Mouse (Mus musculus) limb, embryonic 11.5 days (tissue): Measurements from ENCODE around the gene Dmap1. TPM values are rescaled to one million over a fixed set of nuclear protein-coding genes. Genes with fewer than 3 reads are reported as not detected.
A peak's percentile ranks its signal among the peaks of the same experiment; 100 is the strongest.

ENCODE experiments used
- ATAC-seq: fragments of 200-750 bp; cut with Nextera tagmentation; 2 replicates; pipeline ENCODE4 v1.8.0; 2017; ENCODE audit warnings: low read depth; ENCODE audit not compliant: insufficient number of reproducible peaks, low FRiP score, low TSS enrichment
- DNase-seq: peaks from one replicate; pipeline ENCODE4 v3.0.0-alpha.2; 2015; ENCODE audit warnings: low spot score
- H3K27ac ChIP-seq: fragments of 300-500 bp; sonication (generic); replicated peaks from 2 replicates; pipeline ENCODE4 v1.5.1; 2014; ENCODE audit warnings: low read depth, mild to moderate bottlenecking, low read length
- H3K27me3 ChIP-seq: fragments of 300-500 bp; sonication (generic); 2 replicates; pipeline ENCODE4 v1.6.1; 2014; ENCODE audit warnings: mild to moderate bottlenecking, low read length, mixed read lengths; ENCODE audit not compliant: control insufficient read depth, insufficient read depth
- H3K36me3 ChIP-seq: fragments of 300-500 bp; sonication (generic); 2 replicates; pipeline ENCODE4 v1.6.1; 2014; ENCODE audit warnings: mild to moderate bottlenecking, low read length, moderate library complexity, mixed read lengths; ENCODE audit not compliant: control insufficient read depth, insufficient read depth
- H3K4me1 ChIP-seq: fragments of 300-500 bp; sonication (generic); 2 replicates; pipeline ENCODE4 v1.6.1; 2014; ENCODE audit warnings: low read length, mixed read lengths; ENCODE audit not compliant: control insufficient read depth, insufficient read depth
- H3K4me2 ChIP-seq: fragments of 300-500 bp; sonication (generic); 2 replicates; pipeline ENCODE4 v1.6.1; 2014; ENCODE audit warnings: low read depth, mild to moderate bottlenecking, moderate library complexity; ENCODE audit not compliant: severe bottlenecking
- H3K4me3 ChIP-seq: fragments of 300-500 bp; sonication (generic); 2 replicates; pipeline ENCODE4 v1.5.1; 2014; ENCODE audit warnings: low read depth, low read length
- H3K9ac ChIP-seq: fragments of 300-500 bp; sonication (generic); 2 replicates; pipeline ENCODE4 v1.6.1; 2014; ENCODE audit warnings: mild to moderate bottlenecking, low read length
- H3K9me3 ChIP-seq: fragments of 300-500 bp; sonication (generic); 2 replicates; pipeline ENCODE4 v1.6.1; 2016; ENCODE audit warnings: low read length; ENCODE audit not compliant: control insufficient read depth
- WGBS: fragments of 180-500 bp; shearing (Covaris S2); extraction: QIAGEN DNeasy Blood & Tissue Kit; methylation state at CpG from one replicate; pipeline ENCODE4 v1.1.7; 2014; 5-methylcytosine and 5-hydroxymethylcytosine counted together
- polyA plus RNA-seq: library from polyadenylated mRNA; unstranded; fragments of >200 nt; fragmentation: Nextera tagmentation; extraction: Ambion mirVana; gene quantifications from 2 replicates; pipeline ENCODE4 v1.2.1, GENCODE M21; 2014

The Dmap1 gene
- 90.5 and 93.2 TPM in 2 replicates for polyA plus RNA-seq

- Histone ChIP-seq H3K27me3 (no peaks in the 10 kb centered on the region), H3K9me3 (no peaks in the 10 kb centered on the region), H3K4me2 (peak within 1 kb of the TSS; percentile 84), H3K36me3 (no peaks in the 10 kb centered on the region; the same call in 1 of the 2 replicates), H3K4me3 (peak within 1 kb of the TSS; percentile 87), H3K27ac (no peak within 1 kb of the TSS), H3K9ac (peak within 1 kb of the TSS; percentile 83), H3K4me1 (peaks cover 4% of the 10 kb centered on the region)
- under 1% methylated on average over 33 of the region's 33 CpGs for WGBS
- ATAC-seq (peak; percentile 80), DNase-seq (peak; percentile 97)
Observed at GRCm38 (mm10) chr4:117681931-117682461, at the start of gene Dmap1. Dmap1 (minus strand) TSS chr4:117682273.

GRCm38 (mm10) chr4:117724112-117724511 is 42.0 kb upstream of the Dmap1 start, which contains the start of gene Gm12845:
Gm12845 (plus strand) TSS chr4:117724412.
- Histone ChIP-seq H3K36me3 (no peaks in the 10 kb centered on the region), H3K27me3 (no peaks in the 10 kb centered on the region), H3K4me1 (no peaks in the 10 kb centered on the region), H3K27ac (no peak within 1 kb of the TSS), H3K9me3 (no peaks in the 10 kb centered on the region), H3K4me2 (no peak within 1 kb of the TSS), H3K9ac (no peak within 1 kb of the TSS), H3K4me3 (no peak within 1 kb of the TSS)
- ATAC-seq (no peak), DNase-seq (no peak)
- WGBS = 92% methylated on average over 1 of the region's 1 CpGs

- ATAC-seq = no peak
- H3K4me2 ChIP-seq = no peak overlapping the region
- no peak for DNase-seq
- H3K27ac ChIP-seq = no peak overlapping the region
- H3K4me3 ChIP-seq = no peak overlapping the region
- no peaks in the 10 kb centered on the region for H3K4me1 ChIP-seq
- no peak overlapping the region for H3K9ac ChIP-seq
- no peaks in the 10 kb centered on the region for H3K36me3 ChIP-seq
- H3K27me3 ChIP-seq = no peaks in the 10 kb centered on the region
- no peaks in the 10 kb centered on the region for H3K9me3 ChIP-seq
- 79% methylated on average over 6 of the region's 6 CpGs for WGBS
Observed at GRCm38 (mm10) chr4:117713303-117714098, 31.4 kb upstream of the Dmap1 start.

- H3K9me3 ChIP-seq = no peaks in the 10 kb centered on the region
- no peak overlapping the region for H3K9ac ChIP-seq
- no peaks in the 10 kb centered on the region for H3K36me3 ChIP-seq
- H3K4me1 ChIP-seq = no peaks in the 10 kb centered on the region
- 81% methylated on average over 3 of the region's 3 CpGs for WGBS
- DNase-seq (no peak), ATAC-seq (no peak)
- no peak overlapping the region for H3K4me2 ChIP-seq
- no peaks in the 10 kb centered on the region for H3K27me3 ChIP-seq
- no peak overlapping the region for H3K27ac ChIP-seq
- H3K4me3 ChIP-seq = no peak overlapping the region
Observed at GRCm38 (mm10) chr4:117712314-117712713, 30.2 kb upstream of the Dmap1 start.

- Histone ChIP-seq H3K4me1 (no peaks in the 10 kb centered on the region), H3K4me2 (no peak overlapping the region), H3K27ac (no peak overlapping the region), H3K9ac (no peak overlapping the region), H3K36me3 (no peaks in the 10 kb centered on the region), H3K4me3 (no peak overlapping the region), H3K9me3 (no peaks in the 10 kb centered on the region), H3K27me3 (no peaks in the 10 kb centered on the region)
- ATAC-seq (no peak), DNase-seq (no peak)
- WGBS = 85% methylated on average over 3 of the region's 3 CpGs
Observed at GRCm38 (mm10) chr4:117708780-117709550, 26.9 kb upstream of the Dmap1 start.

GRCm38 (mm10) chr4:117705361-117705760 is 23.3 kb upstream of the Dmap1 start:
- DNase-seq (peak; percentile 78), ATAC-seq (no peak)
- H3K9ac ChIP-seq = no peak overlapping the region
- no peaks in the 10 kb centered on the region for H3K4me1 ChIP-seq
- no peak overlapping the region for H3K27ac ChIP-seq
- H3K36me3 ChIP-seq = no peaks in the 10 kb centered on the region
- no peaks in the 10 kb centered on the region for H3K27me3 ChIP-seq
- no peak overlapping the region for H3K4me2 ChIP-seq
- H3K9me3 ChIP-seq = no peaks in the 10 kb centered on the region
- WGBS = 5% methylated on average over 7 of the region's 7 CpGs
- no peak overlapping the region for H3K4me3 ChIP-seq

- Histone ChIP-seq H3K27me3 (no peaks in the 10 kb centered on the region), H3K9me3 (no peaks in the 10 kb centered on the region), H3K4me2 (no peak overlapping the region), H3K36me3 (no peaks in the 10 kb centered on the region), H3K4me3 (no peak overlapping the region), H3K9ac (no peak overlapping the region), H3K27ac (no peak overlapping the region), H3K4me1 (peaks cover 2% of the 10 kb centered on the region)
- no peak for ATAC-seq
- no peak for DNase-seq
- 89% methylated on average over 4 of the region's 4 CpGs for WGBS
Observed at GRCm38 (mm10) chr4:117686354-117686753, 4.3 kb upstream of the Dmap1 start.

- Histone ChIP-seq H3K4me2 (no peak overlapping the region), H3K4me1 (peaks cover 4% of the 10 kb centered on the region), H3K9ac (no peak overlapping the region), H3K36me3 (no peaks in the 10 kb centered on the region; the same call in 1 of the 2 replicates), H3K27me3 (no peaks in the 10 kb centered on the region), H3K27ac (no peak overlapping the region), H3K4me3 (no peak overlapping the region), H3K9me3 (no peaks in the 10 kb centered on the region)
- DNase-seq (no peak), ATAC-seq (no peak)
- WGBS = 87% methylated on average over 6 of the region's 6 CpGs
Observed at GRCm38 (mm10) chr4:117683048-117683768, 1.1 kb upstream of the Dmap1 start.
